Mouse (Mus musculus) cortical plate, adult 2 months (tissue): ENCODE measurements at regions not wholly inside any gene's neighbourhood (a gene's known extent, or its start where the extent isn't known, plus 50 kb on each side); places are given as distances from the start of the nearest gene placed in this dataset.

Experiments
- CTCF ChIP-seq: fragments of 200-500 bp; IDR thresholded peaks from 2 replicates; pipeline ENCODE4 v1.5.1; 2011; ENCODE audit warnings: mild to moderate bottlenecking, control low read depth, low read length; ENCODE audit not compliant: insufficient read depth; ENCODE audit errors: extremely low read depth
- POLR2A ChIP-seq: fragments of 200-500 bp; IDR thresholded peaks from 2 replicates; pipeline ENCODE4 v1.6.1; 2011; ENCODE audit warnings: mild to moderate bottlenecking, low read length, control low read depth; ENCODE audit not compliant: insufficient read depth; ENCODE audit errors: extremely low read depth

DNA sequence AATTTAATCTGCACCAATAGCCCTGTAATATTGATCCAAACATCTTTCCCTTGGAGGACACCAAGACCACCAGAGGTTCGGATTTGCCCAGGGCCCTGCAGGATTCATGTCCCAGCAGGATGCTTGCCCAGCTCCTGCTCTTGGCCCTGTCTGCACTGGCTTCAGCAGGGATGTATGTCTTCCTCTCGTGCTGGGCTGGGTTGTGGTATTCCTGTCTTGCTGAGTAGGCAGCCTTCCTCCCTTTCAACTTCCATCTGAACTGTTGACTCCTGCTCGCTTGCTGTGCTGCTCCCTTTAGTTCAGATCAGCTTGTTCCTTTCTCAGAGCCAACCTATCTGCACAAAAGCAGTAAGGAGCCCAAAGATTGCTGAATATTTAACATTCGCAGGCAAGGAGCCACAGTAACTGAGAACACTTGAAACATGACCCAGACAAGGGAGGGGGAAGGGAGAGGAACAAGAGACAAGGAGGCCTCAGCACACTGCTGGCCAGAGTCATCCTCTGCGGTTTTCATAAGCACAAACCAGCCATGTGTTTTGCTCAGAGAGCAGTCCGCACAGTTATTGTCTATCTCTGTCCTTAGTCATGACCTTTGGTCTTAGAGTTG, 110.7 kb upstream of the Auts2 start:
- TF ChIP-seq CTCF (no peak), POLR2A (no peak)
